Mouse (Mus musculus) cerebellum, adult 9-10 months (tissue): ENCODE measurements at regions not wholly inside any gene's neighbourhood (a gene's known extent, or its start where the extent isn't known, plus 50 kb on each side); places are given as distances from the start of the nearest gene placed in this dataset.

Source experiments
- DNase-seq: peaks from one replicate; pipeline ENCODE4 v3.0.0; 2022

DNA sequence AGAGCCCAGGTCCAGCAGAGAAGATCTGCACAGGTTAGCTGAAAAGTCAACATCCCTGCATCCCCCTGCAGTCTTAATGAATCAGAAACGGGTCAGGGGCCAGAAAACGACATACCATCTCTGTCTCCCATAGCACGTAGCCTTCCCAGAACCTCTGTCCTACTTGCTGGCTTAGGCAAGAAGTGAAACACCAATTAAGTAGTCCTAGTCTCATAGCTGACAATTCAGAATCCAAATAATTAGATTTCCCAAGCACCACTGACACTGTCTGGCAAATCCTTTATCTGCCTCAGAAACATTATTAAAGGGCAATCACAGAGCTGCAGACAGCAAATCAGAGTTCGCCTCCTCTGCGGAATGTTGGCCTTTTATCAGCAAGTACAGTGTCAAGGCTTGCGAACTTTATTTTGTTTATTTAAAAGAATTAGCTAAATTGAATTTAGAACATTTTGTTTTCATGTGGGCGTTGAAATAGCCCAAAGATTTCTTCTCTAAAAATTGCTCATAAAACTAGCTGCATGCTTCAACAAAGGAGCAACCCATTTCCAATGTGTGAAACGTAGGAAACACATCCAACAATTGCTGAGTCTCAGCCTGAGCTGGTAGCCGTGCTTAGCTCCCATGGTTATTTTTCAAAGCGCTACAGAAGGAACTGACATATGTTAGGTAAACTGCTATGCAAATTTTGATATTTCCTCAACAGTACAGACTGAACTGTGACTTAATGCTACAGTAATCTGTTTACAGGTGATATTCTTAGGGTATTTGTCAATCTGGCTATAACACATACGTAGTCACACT lies 411.2 kb downstream of the Ipo11 start:
- no peak for DNase-seq

DNA sequence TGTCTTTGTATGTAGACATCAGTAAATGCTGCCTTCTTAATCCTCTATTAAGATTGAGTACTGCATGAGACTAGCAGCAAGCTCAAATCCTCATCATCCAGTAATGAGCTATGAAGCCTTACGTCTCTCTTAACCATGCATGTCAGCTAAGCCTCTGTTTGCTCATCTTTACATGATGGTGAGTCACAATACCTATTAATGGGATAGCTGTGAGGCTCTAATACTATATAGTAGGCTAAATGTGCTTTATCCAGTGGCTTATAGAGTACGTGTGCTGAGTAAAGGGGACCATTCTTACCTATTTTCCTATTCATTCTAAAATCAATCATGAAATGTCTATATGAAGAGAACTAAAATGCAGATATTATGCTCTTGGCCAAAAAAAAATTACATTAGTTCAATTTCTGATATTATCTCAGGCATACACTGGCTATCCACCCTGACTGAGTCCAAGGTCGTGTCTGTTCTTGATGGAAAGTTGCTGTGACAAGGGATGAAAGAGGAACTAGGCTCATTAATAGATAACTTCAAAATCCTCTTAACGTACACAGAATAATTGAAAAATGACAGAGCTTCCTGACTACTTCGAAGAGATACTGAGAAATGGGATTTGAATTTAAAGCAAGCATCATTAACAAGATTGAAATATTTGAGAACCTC lies 422.1 kb downstream of the Ipo11 start:
- no peak for DNase-seq

DNA sequence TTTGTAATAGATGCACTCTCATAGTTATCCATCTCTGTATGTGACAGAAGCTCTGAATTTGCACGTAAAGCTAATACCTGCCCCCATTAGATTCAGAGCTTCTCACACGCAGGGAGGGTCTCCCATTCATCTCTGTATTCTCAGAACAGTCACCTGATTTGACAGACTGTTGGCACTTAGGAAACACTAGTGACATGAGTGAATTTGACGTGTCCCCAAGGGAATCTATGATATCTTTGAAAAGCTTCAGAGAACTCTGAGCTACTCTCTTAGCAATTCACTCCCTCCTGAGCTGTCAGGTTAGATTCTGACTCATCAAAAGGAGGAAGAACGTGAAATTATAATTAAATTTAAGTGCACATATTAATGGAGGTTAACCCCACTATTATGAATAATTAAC lies 423.1 kb downstream of the Ipo11 start:
- DNase-seq = no peak

DNA sequence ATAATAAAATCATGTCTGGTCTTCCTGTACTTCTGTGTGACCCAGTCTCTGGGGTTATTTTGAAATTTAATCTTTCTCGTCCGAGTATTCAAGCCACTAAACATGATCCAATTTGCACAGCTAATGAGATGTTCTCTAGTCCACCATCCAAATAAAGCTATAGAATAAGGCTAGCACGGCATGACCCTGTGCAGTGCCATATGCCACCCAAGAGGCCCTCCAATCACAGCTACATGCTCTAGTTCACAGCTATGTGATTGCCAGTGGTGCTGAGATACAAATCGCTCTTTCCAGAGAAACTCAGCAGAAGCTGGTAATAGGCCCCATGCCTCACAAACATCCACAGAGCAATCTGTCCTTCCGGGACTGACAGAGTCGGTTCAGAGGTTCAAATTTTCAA lies 426.3 kb downstream of the Ipo11 start:
- DNase-seq = no peak

DNA sequence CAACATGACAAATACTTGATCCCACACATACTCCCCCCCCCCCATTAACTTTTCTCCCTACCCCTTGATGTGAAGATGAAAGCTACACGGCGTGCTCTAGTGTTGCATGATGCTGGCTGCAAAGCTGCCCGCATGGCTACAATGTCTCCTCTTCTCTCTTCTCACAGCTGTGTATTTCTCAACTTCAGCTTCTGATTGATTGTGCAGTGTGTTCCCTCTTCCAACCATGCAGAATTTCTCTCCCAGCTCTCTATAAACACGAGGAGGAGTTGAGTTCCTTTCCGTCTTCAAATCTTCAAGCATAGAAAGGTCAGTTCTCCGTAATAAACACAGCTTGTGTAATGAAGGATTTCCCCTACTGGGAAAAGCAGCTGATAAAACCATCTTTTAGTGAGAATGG lies 435.5 kb downstream of the Ipo11 start:
- DNase-seq = no peak

DNA sequence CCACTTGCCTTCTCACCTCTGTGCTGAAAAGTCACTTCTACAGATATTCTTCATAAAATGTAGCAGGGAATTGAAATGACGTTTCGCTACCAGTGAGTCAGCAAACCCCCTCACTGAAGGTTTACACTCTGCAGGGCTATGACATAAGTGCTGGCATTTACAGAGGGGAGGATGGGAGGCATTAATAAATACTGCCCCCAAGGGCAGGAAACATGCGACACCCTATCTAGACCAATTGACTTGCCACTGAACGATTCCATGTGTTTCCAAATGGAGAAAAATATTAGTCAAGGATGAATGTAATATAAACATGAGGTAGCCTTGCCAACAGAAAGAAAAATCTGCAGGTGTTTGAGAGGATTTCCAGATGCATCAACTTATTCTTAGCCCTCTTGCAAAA lies 465.5 kb downstream of the Ipo11 start:
- no peak for DNase-seq

DNA sequence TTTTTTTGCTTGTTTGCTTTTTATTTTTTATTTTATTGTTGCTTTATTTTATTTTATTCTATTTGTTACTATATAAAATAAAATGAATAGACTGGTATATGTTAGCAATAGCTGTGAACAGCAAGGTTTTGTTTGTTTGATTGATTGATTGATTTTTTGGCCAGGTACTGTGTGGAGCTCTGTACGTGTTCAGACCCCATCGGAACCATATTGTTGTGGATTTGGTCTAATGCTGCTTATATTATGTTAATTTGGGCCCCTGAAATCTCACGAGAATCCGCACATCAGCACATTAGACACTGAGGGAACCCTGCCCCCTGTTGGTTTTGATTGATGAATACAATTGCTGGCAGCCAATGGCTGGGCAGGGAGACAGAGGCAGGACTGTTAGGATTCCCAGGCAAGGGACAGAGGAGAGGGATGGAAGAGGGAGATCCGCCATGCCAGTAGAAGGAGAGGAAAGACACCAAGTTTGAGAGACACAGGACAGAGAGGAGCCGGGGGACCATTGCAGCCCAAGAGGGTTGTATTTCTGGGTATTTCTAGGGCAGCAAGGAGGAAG lies 482.3 kb downstream of the Ipo11 start:
- no peak for DNase-seq

DNA sequence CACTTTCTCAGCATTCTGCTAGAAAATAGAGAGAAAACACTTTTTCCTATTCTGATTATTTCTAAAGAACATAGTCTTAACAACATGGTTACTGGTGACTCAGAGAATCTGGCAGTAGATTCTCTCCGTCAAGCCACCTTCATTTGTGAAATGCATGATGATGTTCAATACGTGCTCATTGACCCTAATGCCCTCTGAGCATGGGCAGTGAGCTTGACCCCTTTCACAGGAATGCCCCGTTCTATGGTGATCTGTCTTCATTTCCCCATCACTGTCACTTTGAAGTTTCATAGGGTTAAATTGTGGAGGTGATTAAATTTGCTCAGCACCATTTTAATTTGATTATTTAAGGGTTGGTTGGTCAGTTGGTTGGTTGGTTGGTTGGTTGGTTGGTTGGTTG lies 504.6 kb downstream of the Ipo11 start:
- no peak for DNase-seq

DNA sequence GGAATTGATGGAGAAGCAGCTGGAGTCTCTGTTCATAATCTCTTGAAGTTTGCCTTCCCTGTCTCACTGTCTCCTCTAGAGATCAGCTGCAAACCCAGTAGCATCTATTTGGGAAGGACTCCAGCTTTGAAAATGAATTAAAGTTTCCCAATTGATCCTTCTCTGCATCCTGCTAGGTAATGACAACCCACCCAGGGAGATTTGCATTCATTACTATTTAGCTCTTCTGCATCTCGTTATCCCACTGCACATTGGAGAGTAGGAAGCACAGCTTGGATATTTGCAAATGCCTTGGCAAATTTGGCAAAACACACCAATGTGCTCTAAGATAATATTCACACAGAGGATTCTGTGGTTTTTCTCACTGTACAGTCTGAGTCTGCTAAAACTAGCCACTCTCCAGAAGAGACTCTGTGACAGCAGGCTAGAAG lies 530.1 kb downstream of the Ipo11 start:
- no peak for DNase-seq

DNA sequence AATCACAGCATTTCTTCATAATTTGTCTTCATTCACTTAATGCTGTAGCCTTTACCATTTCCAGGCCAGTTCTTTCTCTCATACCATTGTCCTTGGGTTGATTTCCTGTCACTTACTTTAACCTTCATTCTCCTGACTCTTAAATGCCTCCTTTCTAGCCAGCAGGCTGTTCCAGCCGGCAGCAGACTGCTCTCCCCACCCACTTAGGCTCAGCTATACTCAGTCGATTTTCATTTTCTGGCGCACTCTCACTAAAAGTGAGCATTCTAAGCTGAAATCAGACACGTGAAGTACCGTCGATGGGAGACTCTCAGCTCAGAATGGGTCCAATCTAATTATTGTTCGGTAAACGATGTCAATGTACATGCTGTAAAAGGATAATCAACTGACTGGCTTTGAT lies 544.1 kb downstream of the Ipo11 start:
- no peak for DNase-seq

DNA sequence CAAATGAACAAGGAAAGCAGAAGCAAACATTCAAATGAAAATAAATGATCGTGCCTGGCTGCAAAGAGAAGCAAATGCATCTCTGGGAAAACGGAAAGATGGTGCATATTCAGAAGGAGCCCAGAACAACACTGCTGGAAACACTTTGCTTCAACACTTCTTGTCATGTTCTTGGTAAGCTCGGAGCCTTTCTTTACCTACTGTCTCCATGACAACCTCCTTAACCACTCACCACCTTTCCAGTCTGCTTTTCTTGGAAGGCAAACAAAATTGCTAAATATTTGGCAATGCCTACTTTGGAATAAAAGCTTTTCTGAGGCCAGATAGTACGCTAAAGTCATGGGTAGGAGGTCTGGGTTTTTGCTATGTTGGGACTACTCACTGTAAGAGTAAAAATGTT lies 548.1 kb downstream of the Ipo11 start:
- no peak for DNase-seq

DNA sequence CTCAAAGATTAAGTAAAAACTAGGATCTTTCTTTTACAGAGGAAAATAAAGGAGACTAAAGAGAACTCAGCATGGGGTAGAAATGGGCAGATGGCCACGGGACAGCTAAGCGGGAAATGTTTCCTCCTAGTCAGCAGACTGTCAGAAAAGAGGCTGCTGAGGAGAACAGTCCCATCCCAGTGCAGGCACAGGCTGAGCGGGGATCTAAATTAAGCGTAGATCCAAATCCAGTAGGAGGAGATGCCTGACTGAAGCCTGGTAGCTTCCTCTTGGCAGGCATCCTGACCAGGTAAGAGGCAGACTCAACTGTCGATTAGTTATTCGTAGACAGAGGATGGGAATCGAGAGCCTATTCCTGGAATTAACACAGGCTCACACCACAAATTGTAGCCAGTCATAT lies 569.2 kb downstream of the Ipo11 start:
- DNase-seq = no peak

DNA sequence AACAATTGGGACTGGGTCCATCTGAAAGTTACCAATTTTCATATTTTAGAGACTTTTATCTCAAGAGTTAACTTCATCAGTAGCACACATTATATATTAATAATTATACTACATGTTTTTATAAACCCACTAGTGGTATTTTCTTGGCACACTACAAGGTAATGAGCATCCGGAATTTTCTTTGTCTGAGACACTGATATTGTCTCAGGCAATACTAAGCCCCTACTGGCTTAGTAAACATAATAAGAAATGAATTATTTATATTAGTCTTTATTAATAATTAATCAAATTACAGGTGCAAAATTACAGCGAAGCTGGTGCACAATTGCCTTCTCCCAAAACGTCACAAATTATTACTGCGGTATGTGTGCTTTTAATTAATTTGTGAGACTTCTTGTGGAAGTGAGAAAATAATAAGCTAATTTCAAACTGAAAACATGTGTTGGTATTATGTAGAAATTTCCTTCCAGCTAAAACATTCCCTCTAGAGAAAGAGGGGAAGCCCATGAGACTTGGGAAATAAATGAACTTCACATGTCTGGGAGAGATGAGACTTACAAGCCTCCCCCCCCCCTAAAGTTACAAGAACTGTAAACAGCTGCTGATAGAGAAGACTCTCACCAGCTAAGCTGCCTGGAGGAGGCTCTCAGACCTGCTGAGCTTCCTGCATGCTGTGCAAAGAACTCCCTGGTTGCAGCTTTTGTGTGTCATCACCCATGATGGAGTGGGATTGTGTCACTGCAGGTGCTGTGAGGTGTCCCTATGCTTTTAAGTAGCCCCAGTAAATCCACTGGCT lies 583.9 kb downstream of the Ipo11 start:
- DNase-seq = no peak

DNA sequence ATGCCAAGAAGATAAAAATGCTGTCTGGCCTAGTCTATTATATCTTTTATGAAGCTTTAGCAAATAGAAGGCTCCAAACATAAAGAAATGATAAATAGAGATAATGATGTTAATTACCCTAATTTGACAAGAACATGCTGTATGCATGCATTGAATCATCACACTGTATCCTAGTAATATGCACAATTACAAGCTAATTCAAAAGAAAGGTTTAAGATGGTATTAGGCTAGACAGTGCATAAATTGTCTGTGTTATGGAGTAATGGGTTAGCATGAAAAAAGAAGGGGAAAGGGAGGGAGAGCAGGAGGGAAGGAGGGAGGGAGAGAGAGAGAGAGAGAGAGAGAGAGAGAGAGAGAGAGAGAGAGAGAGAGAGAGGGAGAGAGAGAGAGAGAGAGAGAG lies 604.7 kb downstream of the Ipo11 start:
- DNase-seq = no peak

DNA sequence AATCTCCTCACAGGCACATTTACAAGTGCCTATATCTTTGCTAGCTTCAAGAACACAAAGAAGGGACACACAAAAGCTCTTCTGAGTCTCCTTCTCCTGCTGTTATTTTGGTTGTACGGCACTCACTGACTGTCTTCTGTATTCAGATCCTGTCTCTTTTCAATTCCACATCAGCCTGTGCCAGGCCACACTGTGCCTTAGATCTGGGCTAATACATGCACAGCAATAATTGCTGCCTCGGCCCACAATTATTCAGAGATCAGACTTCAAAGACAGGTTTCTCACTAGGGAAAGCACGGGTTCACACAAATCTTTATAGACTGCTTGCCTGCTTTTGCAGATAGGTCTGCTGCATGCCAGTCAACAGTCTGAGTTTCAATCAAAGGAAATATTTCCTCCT lies 617.8 kb downstream of the Ipo11 start:
- DNase-seq = no peak

DNA sequence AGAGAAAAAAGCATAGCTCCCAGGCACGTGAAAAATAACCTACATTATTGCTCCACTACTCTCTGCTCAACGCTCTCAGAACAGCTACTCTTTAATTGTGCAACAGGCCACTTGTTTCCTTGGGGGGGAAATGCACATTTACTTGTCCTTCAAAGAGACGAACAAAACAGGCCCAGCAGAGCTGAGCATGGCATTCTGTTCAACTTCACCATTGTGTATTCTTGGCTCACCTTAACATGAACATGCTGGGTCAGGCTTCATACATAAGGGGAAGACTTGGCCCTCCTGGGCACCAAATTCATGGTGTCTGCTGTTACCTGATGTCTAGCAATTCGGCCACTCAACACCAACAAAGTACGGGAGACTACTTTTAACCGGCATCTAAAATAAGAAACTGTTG lies 618.3 kb downstream of the Ipo11 start:
- no peak for DNase-seq

DNA sequence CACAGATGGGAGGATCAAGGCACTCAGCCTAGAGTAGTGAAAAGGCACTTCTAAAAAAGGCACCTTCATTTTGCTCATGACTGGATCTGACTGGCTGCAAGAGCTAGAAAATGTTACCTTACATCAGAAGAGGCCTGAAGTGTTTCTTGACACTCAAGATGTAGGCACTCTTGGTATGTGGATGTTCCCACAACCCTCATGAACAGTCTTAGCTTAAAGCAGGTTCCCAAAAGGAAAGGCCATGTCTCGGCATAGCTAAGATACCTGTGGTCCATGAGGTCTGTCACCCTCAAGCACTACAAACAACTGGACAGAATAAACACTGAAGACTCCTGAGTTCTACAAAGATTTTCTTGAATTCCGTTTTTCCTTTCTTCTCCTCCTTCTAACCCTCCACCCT lies 619.5 kb downstream of the Ipo11 start:
- no peak for DNase-seq

DNA sequence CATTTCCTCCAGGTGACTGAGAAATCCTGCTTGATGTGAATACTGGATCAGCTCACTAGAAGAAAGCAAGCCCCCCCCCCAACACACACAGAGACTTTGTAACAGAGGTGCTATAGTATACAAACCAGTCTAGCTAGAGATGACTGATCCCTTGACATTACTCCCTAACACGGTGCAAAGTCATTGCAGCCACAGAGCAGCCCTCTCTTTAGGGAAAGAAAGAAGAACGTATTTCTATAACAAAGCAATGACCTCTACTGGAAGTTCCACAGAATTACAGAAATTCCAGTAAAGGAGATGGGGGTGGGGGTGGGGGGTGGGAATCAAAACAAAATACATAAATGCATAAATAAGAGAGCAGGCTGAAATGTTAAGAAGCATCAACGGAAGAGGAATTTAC lies 655.6 kb downstream of the Ipo11 start:
- no peak for DNase-seq

DNA sequence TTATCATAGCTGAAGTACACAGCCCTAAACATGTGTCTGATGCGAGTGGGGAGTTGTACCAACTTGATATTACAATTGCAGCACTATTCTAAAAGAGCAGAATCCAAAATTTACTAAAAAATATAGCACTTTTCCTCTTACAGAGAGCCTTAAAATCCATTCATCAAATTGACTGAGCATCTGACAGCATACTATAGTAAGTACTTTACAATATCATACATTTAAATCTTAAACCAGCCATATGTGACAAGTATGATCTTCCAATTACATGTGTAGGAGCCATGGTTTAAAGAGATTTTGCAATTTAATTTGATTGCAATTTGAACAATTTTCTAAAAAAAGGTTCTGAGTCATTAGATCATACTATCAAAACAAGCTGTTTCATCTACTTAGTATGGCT lies 676.9 kb downstream of the Ipo11 start:
- DNase-seq = no peak
